Mouse (Mus musculus): ENCODE measurements around the gene Scn4a. TPM values are rescaled to one million over a fixed set of nuclear protein-coding genes. Genes with fewer than 3 reads are reported as not detected.
"Not testable (repeated sequence)": the region's sequence is repeated elsewhere in the genome, so short reads cannot be mapped to it uniquely, and the experiment has no call there.

Gene Scn4a
- 0.11 TPM in 1 of 2 replicates, not detected in the other for polyA plus RNA-seq (2014; fragmentation: Nextera tagmentation; extraction: Ambion mirVana)

- Histone ChIP-seq H3K36me3 (ENCODE audit: control insufficient read depth, insufficient read depth, low read length) (no peaks in the 10 kb centered on the region), H3K27ac (ENCODE audit: low read depth, low read length) (no peak within 1 kb of the TSS), H3K4me3 (ENCODE audit: low read depth, low read length) (no peak within 1 kb of the TSS), H3K4me2 (ENCODE audit: low read depth, low read length, severe bottlenecking) (no peak within 1 kb of the TSS), H3K27me3 (ENCODE audit: control insufficient read depth, insufficient read depth, low read length) (no peaks in the 10 kb centered on the region), H3K4me1 (replicated peaks; ENCODE audit: control insufficient read depth, insufficient read depth, low read length) (no peaks in the 10 kb centered on the region), H3K9ac (ENCODE audit: low read length) (no peak within 1 kb of the TSS), H3K9me3 (ENCODE audit: control insufficient read depth, low read length) (no peaks in the 10 kb centered on the region)
- 87% methylated on average over 12 of the region's 12 CpGs for WGBS
- DNase-seq (ENCODE audit: low spot score) (no peak), ATAC-seq (replicated peaks; ENCODE audit: low FRiP score) (no peak)
These were observed at the start of gene Scn4a for GRCm38 (mm10) chr11:106353188-106353587. Gene Scn4a (minus strand): TSS chr11:106353288.

- H3K27ac ChIP-seq (ENCODE audit: low read depth, low read length): no peak overlapping the region
- no peaks in the 10 kb centered on the region for H3K27me3 ChIP-seq (ENCODE audit: control insufficient read depth, insufficient read depth, low read length)
- ATAC-seq (replicated peaks; ENCODE audit: low FRiP score): no peak
- no peak overlapping the region for H3K4me2 ChIP-seq (ENCODE audit: low read depth, low read length, severe bottlenecking)
- WGBS: 91% methylated on average over 8 of the region's 8 CpGs
- no peak overlapping the region for H3K4me3 ChIP-seq (ENCODE audit: low read depth, low read length)
- H3K9me3 ChIP-seq (ENCODE audit: control insufficient read depth, low read length): no peaks in the 10 kb centered on the region
- no peaks in the 10 kb centered on the region for H3K4me1 ChIP-seq (replicated peaks; ENCODE audit: control insufficient read depth, insufficient read depth, low read length)
- no peak overlapping the region for H3K9ac ChIP-seq (ENCODE audit: low read length)
- no peaks in the 10 kb centered on the region for H3K36me3 ChIP-seq (ENCODE audit: control insufficient read depth, insufficient read depth, low read length)
- DNase-seq (ENCODE audit: low spot score): no peak
These were observed 45.4 kb upstream of the Scn4a start for GRCm38 (mm10) chr11:106398481-106398880.

- WGBS: 78% methylated on average over 3 of the region's 3 CpGs
These were observed 44.6 kb upstream of the Scn4a start for GRCm38 (mm10) chr11:106397656-106398055.

GRCm38 (mm10) chr11:106394055-106394454 is 41.0 kb upstream of the Scn4a start:
- not testable (repeated sequence) for H3K4me1 ChIP-seq (replicated peaks; ENCODE audit: control insufficient read depth, insufficient read depth, low read length); H3K9me3 ChIP-seq (ENCODE audit: control insufficient read depth, low read length); H3K36me3 ChIP-seq (ENCODE audit: control insufficient read depth, insufficient read depth, low read length); H3K4me2 ChIP-seq (ENCODE audit: low read depth, low read length, severe bottlenecking); ATAC-seq (replicated peaks; ENCODE audit: low FRiP score); H3K9ac ChIP-seq (ENCODE audit: low read length); H3K4me3 ChIP-seq (ENCODE audit: low read depth, low read length); H3K27me3 ChIP-seq (ENCODE audit: control insufficient read depth, insufficient read depth, low read length); DNase-seq (ENCODE audit: low spot score); H3K27ac ChIP-seq (ENCODE audit: low read depth, low read length)
- 97% methylated on average over 2 of the region's 2 CpGs for WGBS

More at GRCm38 (mm10) chr11:106397656-106398055, 44.6 kb upstream of the Scn4a start:
- Histone ChIP-seq H3K9ac (ENCODE audit: low read length) (no peak overlapping the region), H3K4me3 (ENCODE audit: low read depth, low read length) (no peak overlapping the region), H3K9me3 (ENCODE audit: control insufficient read depth, low read length) (no peaks in the 10 kb centered on the region), H3K27me3 (ENCODE audit: control insufficient read depth, insufficient read depth, low read length) (no peaks in the 10 kb centered on the region), H3K4me1 (replicated peaks; ENCODE audit: control insufficient read depth, insufficient read depth, low read length) (no peaks in the 10 kb centered on the region), H3K4me2 (ENCODE audit: low read depth, low read length, severe bottlenecking) (no peak overlapping the region), H3K27ac (ENCODE audit: low read depth, low read length) (no peak overlapping the region), H3K36me3 (ENCODE audit: control insufficient read depth, insufficient read depth, low read length) (no peaks in the 10 kb centered on the region)
- DNase-seq (ENCODE audit: low spot score): no peak
- no peak for ATAC-seq (replicated peaks; ENCODE audit: low FRiP score)

- H3K4me2 ChIP-seq (ENCODE audit: low read depth, low read length, severe bottlenecking): no peak overlapping the region
These were observed 40.2 kb upstream of the Scn4a start for GRCm38 (mm10) chr11:106393331-106393616.

GRCm38 (mm10) chr11:106392597-106393330 is 39.7 kb upstream of the Scn4a start:
- no peaks in the 10 kb centered on the region for H3K27me3 ChIP-seq (ENCODE audit: control insufficient read depth, insufficient read depth, low read length)
- 76% methylated on average over 7 of the region's 7 CpGs for WGBS

More at GRCm38 (mm10) chr11:106393331-106393616, 40.2 kb upstream of the Scn4a start:
- no peak overlapping the region for H3K4me3 ChIP-seq (ENCODE audit: low read depth, low read length)
- DNase-seq (ENCODE audit: low spot score) (no peak), ATAC-seq (replicated peaks; ENCODE audit: low FRiP score) (no peak)
- no peak overlapping the region for H3K27ac ChIP-seq (ENCODE audit: low read depth, low read length)
- no peaks in the 10 kb centered on the region for H3K9me3 ChIP-seq (ENCODE audit: control insufficient read depth, low read length)
- 72% methylated on average over 4 of the region's 4 CpGs for WGBS
- H3K36me3 ChIP-seq (ENCODE audit: control insufficient read depth, insufficient read depth, low read length): no peaks in the 10 kb centered on the region
- no peaks in the 10 kb centered on the region for H3K27me3 ChIP-seq (ENCODE audit: control insufficient read depth, insufficient read depth, low read length)
- no peaks in the 10 kb centered on the region for H3K4me1 ChIP-seq (replicated peaks; ENCODE audit: control insufficient read depth, insufficient read depth, low read length)
- no peak overlapping the region for H3K9ac ChIP-seq (ENCODE audit: low read length)

GRCm38 (mm10) chr11:106391546-106392188 is 38.6 kb upstream of the Scn4a start:
- H3K27me3 ChIP-seq (ENCODE audit: control insufficient read depth, insufficient read depth, low read length): no peaks in the 10 kb centered on the region

More at GRCm38 (mm10) chr11:106392597-106393330, 39.7 kb upstream of the Scn4a start:
- no peaks in the 10 kb centered on the region for H3K9me3 ChIP-seq (ENCODE audit: control insufficient read depth, low read length)
- H3K36me3 ChIP-seq (ENCODE audit: control insufficient read depth, insufficient read depth, low read length): no peaks in the 10 kb centered on the region
- H3K4me2 ChIP-seq (ENCODE audit: low read depth, low read length, severe bottlenecking): no peak overlapping the region
- no peak overlapping the region for H3K4me3 ChIP-seq (ENCODE audit: low read depth, low read length)
- no peak overlapping the region for H3K9ac ChIP-seq (ENCODE audit: low read length)
- DNase-seq (ENCODE audit: low spot score) (no peak), ATAC-seq (replicated peaks; ENCODE audit: low FRiP score) (no peak)
- no peak overlapping the region for H3K27ac ChIP-seq (ENCODE audit: low read depth, low read length)
- no peaks in the 10 kb centered on the region for H3K4me1 ChIP-seq (replicated peaks; ENCODE audit: control insufficient read depth, insufficient read depth, low read length)

GRCm38 (mm10) chr11:106390757-106391156 is 37.7 kb upstream of the Scn4a start:
- ATAC-seq (replicated peaks; ENCODE audit: low FRiP score): no peak
- no peaks in the 10 kb centered on the region for H3K27me3 ChIP-seq (ENCODE audit: control insufficient read depth, insufficient read depth, low read length)
- no peak overlapping the region for H3K4me2 ChIP-seq (ENCODE audit: low read depth, low read length, severe bottlenecking)
- no peaks in the 10 kb centered on the region for H3K9me3 ChIP-seq (ENCODE audit: control insufficient read depth, low read length)
- H3K9ac ChIP-seq (ENCODE audit: low read length): no peak overlapping the region
- H3K4me3 ChIP-seq (ENCODE audit: low read depth, low read length): no peak overlapping the region
- H3K27ac ChIP-seq (ENCODE audit: low read depth, low read length): no peak overlapping the region
- no peak for DNase-seq (ENCODE audit: low spot score)
- H3K4me1 ChIP-seq (replicated peaks; ENCODE audit: control insufficient read depth, insufficient read depth, low read length): no peaks in the 10 kb centered on the region
- 78% methylated on average over 3 of the region's 3 CpGs for WGBS
- H3K36me3 ChIP-seq (ENCODE audit: control insufficient read depth, insufficient read depth, low read length): no peaks in the 10 kb centered on the region

More at GRCm38 (mm10) chr11:106391546-106392188, 38.6 kb upstream of the Scn4a start:
- Histone ChIP-seq H3K4me1 (replicated peaks; ENCODE audit: control insufficient read depth, insufficient read depth, low read length) (no peaks in the 10 kb centered on the region), H3K27ac (ENCODE audit: low read depth, low read length) (no peak overlapping the region), H3K36me3 (ENCODE audit: control insufficient read depth, insufficient read depth, low read length) (no peaks in the 10 kb centered on the region), H3K4me3 (ENCODE audit: low read depth, low read length) (no peak overlapping the region), H3K4me2 (ENCODE audit: low read depth, low read length, severe bottlenecking) (no peak overlapping the region), H3K9me3 (ENCODE audit: control insufficient read depth, low read length) (no peaks in the 10 kb centered on the region), H3K9ac (ENCODE audit: low read length) (no peak overlapping the region)
- DNase-seq (ENCODE audit: low spot score): peak; percentile 81
- WGBS: 32% methylated on average over 6 of the region's 6 CpGs
- ATAC-seq (replicated peaks; ENCODE audit: low FRiP score): no peak
